Mouse (Mus musculus) heart, postnatal 0 days (tissue): ENCODE data around the gene Nrxn2.

Experiments
- CTCF ChIP-seq: IDR thresholded peaks from 2 replicates; pipeline ENCODE4 v1.5.1; 2016; ENCODE audit warnings: antibody characterized with exemption, control low read depth, low read depth
- EP300 ChIP-seq: IDR thresholded peaks from 2 replicates; pipeline ENCODE4 v1.6.1; 2016; ENCODE audit warnings: antibody characterized with exemption, low read depth

DNA sequence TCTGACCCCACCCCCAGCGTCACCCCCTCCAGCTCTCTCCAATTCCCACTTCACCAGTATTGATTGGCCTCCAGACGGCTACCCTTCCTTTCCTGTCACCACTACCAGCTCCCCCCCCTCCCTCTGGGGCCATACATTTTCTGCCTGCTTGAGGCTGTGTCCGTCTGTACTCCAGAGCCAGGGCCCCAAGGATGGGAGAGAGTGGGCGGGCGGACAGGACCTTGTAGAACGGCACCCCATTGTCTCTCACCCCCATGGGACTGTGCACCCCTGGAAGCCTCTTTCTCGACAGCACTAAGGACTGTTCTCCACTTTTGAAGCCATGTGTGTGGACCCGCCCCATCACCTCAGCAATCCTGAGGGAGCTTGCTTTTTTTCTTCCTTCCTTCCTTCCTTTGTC lies 77.2 kb downstream of the Nrxn2 start:
- TF ChIP-seq CTCF = no peak
- no peak for TF ChIP-seq EP300
